Mouse (Mus musculus) frontal cortex, postnatal 36 days (tissue): ENCODE measurements around the gene Pex11g.

Source experiments
- DNase-seq, 2 experiments: peaks; one replicate each; pipeline ENCODE4 v3.0.0; 2022; ENCODE audit warnings: low spot score in 2 of 2

The Pex11g gene

DNA sequence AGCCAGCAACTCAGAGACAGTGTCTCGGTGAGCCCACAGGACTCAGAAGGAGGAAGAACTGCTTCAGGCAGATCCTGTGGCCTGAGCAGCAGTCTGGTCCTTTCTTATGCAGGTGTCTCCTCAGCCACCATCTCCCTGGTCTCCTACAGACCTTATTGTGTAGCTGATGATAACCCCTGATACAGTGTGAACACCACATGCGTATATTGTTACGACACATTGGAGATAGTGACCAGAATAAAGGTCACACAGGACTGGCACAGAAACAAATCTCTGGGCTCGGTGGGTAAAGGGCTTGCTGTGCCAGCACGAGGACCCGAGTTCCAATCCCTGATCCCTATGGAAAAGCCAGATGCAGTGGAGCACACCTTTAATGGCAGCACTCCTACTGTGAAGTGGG lies 51.8 kb downstream of the Pex11g start:
- no peak for DNase-seq

DNA sequence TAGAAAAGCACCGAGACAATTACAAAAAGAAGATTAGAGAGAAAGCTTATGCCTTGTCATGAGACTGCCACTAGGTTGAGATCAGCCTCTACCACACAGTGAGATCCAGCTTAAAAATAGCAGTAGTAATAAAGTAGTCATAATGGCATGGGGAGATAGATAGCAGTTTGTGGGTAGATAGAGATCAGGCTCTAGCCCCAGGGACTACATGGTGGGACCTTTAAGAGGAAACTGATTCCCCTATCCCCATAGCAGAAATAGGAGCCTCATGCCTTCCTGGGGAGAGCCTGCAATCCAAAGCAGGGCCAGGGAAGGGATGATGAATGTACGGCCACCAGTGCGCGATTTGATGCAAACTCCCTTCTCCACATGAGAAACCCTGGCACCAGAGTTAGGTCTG lies 52.2 kb downstream of the Pex11g start:
- DNase-seq: no peak

DNA sequence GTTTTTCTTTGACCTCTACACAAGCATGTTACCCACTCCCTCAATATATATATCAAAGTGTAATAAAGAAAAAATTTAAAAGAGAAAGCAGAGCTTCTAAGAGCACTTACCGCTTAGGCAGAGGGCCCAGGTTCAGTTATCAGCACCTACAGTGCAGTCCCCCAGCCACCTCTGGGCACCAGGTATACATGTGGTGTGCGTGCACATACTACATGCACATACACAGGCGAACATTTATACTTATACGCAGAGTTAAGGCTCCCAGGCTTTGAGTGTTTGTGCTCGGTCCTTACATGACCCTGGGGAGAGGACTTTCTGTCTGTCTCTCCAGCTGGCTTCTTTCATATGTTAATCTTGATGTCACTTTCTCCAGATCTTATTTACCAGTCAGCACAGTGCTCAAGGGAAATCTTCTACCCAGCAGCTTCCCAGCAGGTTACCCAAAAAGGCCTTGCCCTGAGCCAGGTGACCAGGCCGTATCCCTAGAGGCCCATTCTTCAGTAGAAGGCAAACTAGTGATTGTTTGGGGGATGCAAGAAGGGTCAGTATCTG lies 52.8 kb downstream of the Pex11g start:
- no peak for DNase-seq

DNA sequence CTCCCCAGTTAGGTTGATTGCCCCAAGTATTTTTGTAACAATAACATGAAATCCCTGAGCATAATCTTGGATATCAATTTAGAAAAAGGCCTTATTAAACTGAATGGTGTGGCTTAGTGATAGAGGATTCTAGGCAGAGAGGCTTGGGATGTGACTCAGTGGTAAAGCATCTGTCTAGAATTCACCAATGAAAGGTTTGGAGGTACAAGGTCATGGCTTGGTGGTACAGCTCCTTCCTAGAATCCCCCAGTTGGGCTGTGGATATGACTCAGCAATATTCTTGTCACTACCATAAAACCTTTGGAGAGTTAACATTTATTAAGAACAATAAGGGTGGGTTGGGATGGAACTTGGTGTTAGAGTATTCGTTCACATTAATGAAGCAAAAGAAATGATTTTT lies 54.7 kb downstream of the Pex11g start:
- no peak for DNase-seq

DNA sequence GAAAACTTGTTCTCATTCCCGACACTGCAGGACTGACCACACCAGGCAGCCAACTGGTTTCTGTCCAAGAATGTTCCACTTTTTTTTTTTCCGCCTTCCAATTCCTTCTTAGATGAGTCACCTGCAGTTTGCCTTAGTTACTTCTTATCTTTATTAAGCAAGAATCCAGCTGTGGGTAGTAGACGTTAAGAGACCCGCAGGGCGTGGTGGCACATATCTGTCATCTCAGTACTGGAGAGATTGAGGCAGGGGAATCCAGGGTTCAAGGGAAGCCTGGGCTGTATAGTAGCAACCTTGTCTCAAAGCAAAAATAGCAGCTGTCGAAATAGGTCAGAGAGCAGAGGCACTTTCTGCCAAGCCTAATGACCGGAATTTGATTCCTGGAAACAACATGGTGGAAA lies 55.6 kb downstream of the Pex11g start:
- no peak for DNase-seq

DNA sequence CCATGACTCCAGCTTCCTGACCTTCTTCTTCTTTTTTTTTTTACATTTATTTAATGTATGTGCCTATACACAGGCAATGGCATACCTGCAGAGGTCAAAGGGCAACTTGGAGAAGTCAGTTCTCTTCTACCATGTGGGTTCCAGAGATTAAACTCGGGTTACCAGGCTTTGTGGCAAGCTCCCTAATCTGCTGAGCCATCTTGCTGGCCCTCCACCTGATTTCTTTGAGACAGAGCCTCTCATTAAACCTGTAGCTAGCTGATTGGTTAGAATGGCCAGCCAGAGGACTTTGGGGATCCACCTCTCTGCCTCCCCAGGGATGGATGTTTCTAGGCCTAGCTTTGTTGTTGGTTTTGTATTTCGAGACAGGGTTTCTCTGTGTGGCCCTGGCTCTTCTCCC lies 56.4 kb downstream of the Pex11g start:
- DNase-seq: no peak

DNA sequence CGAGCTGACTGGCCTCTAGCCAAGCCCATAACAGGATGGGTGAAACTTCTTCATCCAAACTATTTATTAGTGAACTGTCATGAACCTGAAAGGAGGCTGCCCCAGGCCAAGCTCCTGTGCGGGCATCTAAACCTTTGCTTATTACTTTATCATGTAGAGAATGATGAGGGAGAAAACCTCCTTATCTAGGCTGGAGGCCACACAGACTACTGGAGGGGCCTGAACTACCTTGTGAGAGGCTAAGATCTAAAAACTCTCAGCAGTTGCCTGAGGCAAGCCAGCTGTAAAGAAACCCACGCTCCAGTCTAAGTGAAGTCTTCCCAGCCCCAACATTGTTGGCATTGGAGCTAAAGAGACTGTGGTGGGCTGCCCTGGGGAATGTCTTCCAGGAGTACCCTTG lies 60.1 kb downstream of the Pex11g start:
- no peak for DNase-seq
